Mouse (Mus musculus) monocyte, adult 59 days (primary cell): ENCODE results near the gene Klhdc3. TPM values are rescaled to one million over a fixed set of nuclear protein-coding genes. Genes with fewer than 3 reads are reported as not detected.

Source experiments
- total RNA-seq, 2 experiments: library from RNA; stranded (reverse); gene quantifications; one replicate each; pipeline ENCODE4 v1.2.4; 2023

Klhdc3 gene
- 10 to 100 TPM; 63.0 to 63.2 TPM for total RNA-seq

DNA sequence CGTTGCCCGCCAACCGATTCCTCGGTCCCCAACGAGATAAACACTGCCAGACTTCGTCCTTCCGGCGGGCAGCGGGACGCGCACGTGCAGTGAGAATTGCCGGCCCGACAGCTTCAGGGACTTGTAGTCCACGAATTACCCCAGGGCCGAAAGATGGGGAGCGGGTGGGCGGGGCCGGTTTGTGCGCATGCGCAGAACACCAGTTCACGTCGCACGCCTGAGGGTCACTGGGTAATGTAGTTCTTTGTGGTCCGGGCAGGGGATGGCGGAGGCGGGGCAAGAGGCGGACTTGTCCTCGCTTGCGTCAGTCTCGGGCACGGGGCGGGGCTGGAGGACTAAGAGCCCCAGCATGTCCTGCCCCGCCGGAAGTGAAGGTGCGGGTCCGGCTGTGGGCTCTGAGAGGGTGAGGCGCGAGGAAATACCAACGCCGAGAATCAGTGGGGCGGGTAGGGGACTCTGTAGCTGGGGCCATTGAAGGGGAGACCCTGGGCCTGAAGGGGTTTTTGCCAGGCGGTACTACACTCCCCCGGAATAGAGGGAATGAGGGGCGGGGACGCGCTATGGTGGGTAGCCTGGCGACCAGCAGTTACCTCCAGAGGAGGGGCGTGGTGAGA, at the start of gene Klhdc3:
Gene Klhdc3 (minus strand): TSS at position 155 of the 614 bp plus-strand sequence.

DNA sequence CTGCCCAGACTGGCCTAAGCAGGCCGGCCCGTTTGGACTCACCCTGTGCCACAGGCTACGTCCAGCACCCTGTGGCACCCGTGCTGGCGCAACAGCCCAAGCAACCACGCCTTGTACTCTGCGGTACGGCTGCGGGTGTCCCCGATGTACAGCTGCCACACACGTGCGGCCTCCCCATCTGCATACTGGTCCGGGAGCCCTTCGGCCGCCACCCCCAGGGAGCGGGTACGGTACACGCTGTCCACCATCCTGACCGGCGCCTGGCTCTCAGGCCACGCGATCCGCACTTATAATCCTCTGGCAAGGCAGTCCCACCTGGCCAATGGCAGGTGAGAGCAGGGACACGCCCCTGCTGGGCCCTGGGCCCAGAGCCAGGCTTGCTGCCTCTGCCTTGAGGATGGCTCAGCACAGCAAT, 48.2 kb upstream of the Klhdc3 start, which contains the start of gene Gnmt:
Gene Gnmt (minus strand): TSS at position 265 of the 415 bp plus-strand sequence.

DNA sequence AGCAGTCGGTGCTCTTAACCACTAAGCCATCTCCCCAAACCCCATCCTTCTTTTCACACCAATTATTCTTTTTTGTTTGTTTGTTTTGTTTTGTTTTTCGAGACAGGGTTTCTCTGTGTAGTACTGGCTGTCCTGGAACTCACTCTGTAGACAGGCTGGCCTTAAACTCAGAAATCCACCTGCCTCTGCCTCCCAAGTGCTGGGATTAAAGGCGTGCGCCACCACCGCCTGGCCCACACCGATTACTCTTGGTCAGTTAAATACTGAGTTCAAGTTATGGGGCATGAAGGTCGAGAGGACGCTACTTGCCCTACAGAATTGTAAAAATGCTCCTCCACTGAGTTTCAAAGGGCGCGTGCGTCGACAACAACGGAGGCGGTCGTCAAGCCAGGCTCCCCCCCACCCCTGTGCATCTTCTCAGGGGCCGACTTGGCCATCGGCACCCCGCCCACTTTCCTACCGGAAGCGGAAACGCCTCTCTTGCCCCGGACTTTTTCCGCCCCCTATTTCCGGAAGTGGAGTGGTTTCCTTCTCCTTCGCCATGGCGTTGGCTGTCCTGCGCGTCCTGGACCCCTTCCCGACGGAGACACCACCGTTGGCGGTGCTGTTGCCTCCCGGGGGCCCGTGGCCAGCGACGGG, 30.4 kb upstream of the Klhdc3 start, which contains the start of gene Pex6:
Gene Pex6 (plus strand): TSS at position 505 of the 639 bp plus-strand sequence.

GRCm38 (mm10) chr17:46704887-46705835, 24.4 kb upstream of the Klhdc3 start, which contains the start of gene Ppp2r5d:
Gene Ppp2r5d (minus strand): TSS chr17:46705111.

DNA sequence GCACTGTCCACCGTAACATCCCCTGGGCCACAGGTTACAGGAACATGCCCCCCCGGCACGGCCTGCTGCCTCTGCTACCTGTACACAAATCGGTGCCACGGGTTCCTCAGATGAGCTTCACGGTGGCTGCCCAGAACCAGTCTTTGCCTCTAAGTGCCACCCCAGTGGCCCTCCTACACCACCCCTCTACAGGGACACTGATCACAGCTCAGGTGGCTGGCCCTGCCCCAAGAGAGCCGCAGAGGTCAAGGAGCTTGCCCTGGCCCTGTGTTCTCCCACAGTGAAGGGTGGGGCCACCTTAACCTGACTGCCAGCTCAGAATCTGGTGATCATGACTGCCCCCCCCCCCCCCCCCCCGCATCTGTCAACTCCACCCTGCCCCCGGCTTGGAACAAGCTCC, 2.3 kb downstream of the Klhdc3 start, which contains the start of gene Mea1:
Gene Mea1 (plus strand): TSS at position 378 of the 400 bp plus-strand sequence.

GRCm38 (mm10) chr17:46673850-46674529, 6.7 kb downstream of the Klhdc3 start, which contains the start of gene Rrp36:
Gene Rrp36 (minus strand): TSS chr17:46674352.

DNA sequence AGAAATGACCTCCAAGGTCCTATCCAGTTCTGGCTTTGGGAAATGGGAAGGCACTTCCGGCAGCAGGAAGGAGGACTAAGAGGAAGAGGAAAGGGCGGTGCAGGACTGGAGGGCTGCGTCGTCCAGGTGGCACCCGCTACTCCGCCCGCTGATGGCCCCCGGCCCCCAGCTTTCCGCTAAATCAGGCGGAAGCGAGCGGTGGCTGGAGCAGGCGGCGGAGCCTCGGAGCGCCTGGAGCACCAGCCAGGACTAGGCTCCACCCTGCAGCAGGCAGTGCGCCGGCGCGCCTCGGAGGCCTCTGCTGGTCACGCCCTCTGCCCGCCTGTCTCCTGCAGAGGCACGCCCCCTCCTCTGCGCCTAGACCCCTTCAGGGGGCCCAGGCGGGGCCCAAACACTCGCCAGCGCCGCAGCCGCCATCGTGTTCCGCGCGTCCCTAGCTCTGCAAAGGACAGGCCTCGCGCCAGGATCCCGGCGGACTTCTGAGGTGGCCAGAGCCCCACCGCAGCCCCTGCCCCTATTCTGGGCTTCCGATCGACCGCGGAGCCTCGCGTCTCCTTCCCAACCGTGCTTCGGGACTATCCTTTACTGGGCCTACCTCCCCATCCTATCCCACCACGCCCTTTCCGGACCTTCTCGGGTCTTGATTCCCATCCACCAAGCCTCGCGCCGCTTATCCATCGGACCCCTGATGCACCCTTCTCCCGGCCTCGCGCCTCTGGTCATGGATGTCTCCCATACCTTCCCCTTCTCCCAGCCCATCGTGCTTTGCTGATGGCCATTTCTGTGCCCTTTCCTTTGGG, 30.3 kb downstream of the Klhdc3 start, which contains the start of gene Cul7:
Gene Cul7 (plus strand): TSS at position 106 of the 800 bp plus-strand sequence.

DNA sequence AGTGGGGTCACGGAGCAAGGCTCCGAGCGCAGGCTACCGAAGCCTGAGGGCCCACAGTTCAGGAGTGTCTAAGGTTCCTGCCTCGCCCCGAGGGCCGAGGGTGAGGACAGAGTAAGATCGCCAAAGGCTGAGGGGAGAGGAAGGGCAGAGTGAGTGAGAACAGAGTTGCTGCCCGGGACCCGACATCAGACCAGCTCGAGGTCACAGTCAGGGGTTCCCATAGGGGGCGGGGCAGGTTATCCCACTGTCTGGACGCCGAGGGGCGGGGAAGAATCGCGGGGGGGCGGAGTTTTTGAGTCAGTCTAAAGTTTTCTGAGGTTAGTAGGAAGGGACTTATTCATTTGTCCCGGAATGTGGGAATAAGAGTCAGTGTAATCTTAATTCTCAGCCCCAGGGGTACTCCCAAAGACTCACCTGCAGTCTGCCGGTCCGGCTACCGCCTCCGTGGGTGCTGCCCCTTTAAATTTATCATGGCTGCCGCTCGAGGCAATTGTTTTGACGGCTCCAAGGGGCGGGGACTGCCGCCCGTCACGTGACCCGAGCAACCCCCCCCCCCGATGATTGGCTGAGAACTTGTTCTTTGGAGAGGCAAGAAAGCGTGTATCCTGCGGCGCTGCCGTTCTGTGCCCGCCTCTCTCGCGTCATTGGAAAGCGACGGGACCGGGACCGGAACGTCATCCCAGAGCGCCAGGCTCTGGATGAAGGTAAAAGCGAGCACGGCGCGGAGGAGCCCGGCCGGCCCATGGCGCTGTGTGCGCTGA, 35.0 kb downstream of the Klhdc3 start, which contains the start of the genes Klc4 and Mrpl2:
Gene Klc4 (minus strand): TSS at position 462 of the 761 bp plus-strand sequence.
Gene Mrpl2 (plus strand): TSS at position 669 of the 761 bp plus-strand sequence.

GRCm38 (mm10) chr17:46628791-46629684, 51.7 kb downstream of the Klhdc3 start, which contains the start of gene Ptk7:
Gene Ptk7 (minus strand): TSS chr17:46629504.

Other genes starting within 250 kb of the Klhdc3 start
- gene Slc22a7, start 242.5 kb downstream of the Klhdc3 start, total RNA-seq, result not detected
- gene Ttbk1, start 193.2 kb downstream of the Klhdc3 start, total RNA-seq, result under 1 TPM in 1 of 2 experiments, not detected in 1; 0.08 TPM
- gene Dnph1, start 184.2 kb downstream of the Klhdc3 start, total RNA-seq, result under 1 TPM; 0.55 to 0.91 TPM
- 10 to 100 TPM; 15.7 to 17.2 TPM for gene Cul9, start 134.5 kb downstream of the Klhdc3 start, total RNA-seq
- gene Srf, start 124.7 kb downstream of the Klhdc3 start, total RNA-seq, result 10 to 100 TPM; 42.4 to 66.7 TPM
- gene Ptk7, start 51.4 kb downstream of the Klhdc3 start, total RNA-seq, result under 1 TPM in 1 of 2 experiments, not detected in 1; 0.13 TPM
- 10 to 100 TPM; 15.4 to 16.5 TPM for gene Klc4, start 34.9 kb downstream of the Klhdc3 start, total RNA-seq
- 10 to 100 TPM; 28.2 to 28.9 TPM for gene Mrpl2, start 34.7 kb downstream of the Klhdc3 start, total RNA-seq
- 1 to 10 TPM; 3.3 to 3.9 TPM for gene Cul7, start 30.6 kb downstream of the Klhdc3 start, total RNA-seq
- gene Rrp36, start 6.6 kb downstream of the Klhdc3 start, total RNA-seq, result 10 to 100 TPM; 26.2 to 34.3 TPM
- gene Mea1, start 2.1 kb downstream of the Klhdc3 start, total RNA-seq, result 10 to 100 TPM; 51.6 to 52.0 TPM
- gene Ppp2r5d, start 24.2 kb upstream of the Klhdc3 start, total RNA-seq, result 10 to 100 TPM; 31.6 to 32.7 TPM
- gene Pex6, start 30.5 kb upstream of the Klhdc3 start, total RNA-seq, result 10 to 100 TPM; 28.4 to 29.5 TPM
- gene Gnmt, start 48.3 kb upstream of the Klhdc3 start, total RNA-seq, result 1 to 10 TPM; 4.1 to 4.3 TPM
- gene Cnpy3, start 71.3 kb upstream of the Klhdc3 start, total RNA-seq, result 100 to 1,000 TPM; 164 to 171 TPM
- gene Ptcra, start 82.8 kb upstream of the Klhdc3 start, total RNA-seq, result not detected
- 10 to 100 TPM; 11.8 to 13.2 TPM for gene 2310039H08Rik, start 91.7 kb upstream of the Klhdc3 start, total RNA-seq
- gene Rpl7l1, start 101.8 kb upstream of the Klhdc3 start, total RNA-seq, result 10 to 100 TPM; 41.1 to 41.2 TPM
- 10 to 100 TPM; 41.0 to 44.0 TPM for gene Bicral, start 177.6 kb upstream of the Klhdc3 start, total RNA-seq
- 10 to 100 TPM; 14.9 to 15.8 TPM for gene Tbcc, start 209.8 kb upstream of the Klhdc3 start, total RNA-seq
- gene Prph2, start 229.5 kb upstream of the Klhdc3 start, total RNA-seq, result not detected